In the genomic region with DNA sequence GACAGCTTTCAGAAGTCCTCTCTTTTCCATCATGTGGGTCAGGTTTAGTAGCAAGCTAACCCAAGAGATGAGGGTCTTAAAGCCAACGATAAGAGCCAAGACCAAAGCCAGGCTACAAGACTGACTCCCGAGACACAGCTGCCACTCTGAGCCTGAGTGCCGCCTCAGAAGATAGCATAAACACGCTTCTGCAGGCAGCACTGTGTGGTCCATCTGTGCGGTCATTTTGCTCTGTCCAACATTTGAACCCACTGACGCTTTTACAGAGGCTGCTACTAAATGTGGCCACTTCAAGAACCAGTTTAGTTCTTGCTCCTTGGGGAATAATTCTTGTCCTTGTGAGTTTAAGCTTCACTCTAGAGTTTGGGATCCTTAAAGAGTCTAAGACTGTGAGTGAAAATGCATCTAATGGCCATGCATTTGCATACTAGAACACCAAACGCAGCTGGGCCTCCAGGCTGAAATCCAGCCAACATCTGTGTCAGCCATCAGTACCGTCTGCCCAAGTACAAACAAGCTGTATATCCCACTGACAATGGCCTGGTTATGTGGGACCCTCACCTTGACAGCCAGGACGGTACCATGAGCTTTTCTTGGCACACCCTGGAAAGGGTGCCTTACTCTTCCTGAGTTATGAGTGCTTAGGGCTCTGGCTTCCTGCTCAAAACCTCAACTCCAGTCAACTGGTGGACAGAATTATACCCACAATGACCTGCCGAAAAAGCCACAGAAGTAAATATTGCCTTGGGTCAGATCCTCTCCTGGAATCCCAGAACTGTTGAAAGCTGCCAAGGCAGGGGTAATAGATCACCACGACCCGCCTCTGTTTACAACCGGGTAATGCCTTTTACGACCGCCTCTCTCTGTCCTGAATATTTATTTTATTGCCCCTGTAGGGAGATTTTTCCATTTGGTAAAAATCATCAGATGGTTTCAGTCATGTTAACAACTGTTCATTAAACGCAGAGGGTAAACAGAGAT, we compare ENCODE assay signal across 18 mouse cellular contexts. TPM values are rescaled to one million over a fixed set of nuclear protein-coding genes. Genes with fewer than 3 reads are reported as not detected.
DNase-seq lines count a peak whose midpoint lies in the region; ATAC-seq lines count a peak whose summit lies in the region.
"Had no signal": no experiment of that assay in that cellular context is flagged by ENCODE, and none has a peak within 500 bp of the region (broad histone marks: within the 10 kb centered on the region; RNA-seq: fewer than 3 reads in every experiment).

No protein-coding gene starts in this region.

- no peak overlapping the region for H3K9ac ChIP-seq in limb, embryonic 11.5 days (ENCODE audit: low read length)
- no peak overlapping the region for H3K9ac ChIP-seq in forebrain, embryonic 16.5 days (replicated peaks; ENCODE audit: low read depth, low read length)
- H3K9ac ChIP-seq: lung, embryonic 15.5 days; neural tube, embryonic 15.5 days had no signal

- no peak overlapping the region for H3K4me2 ChIP-seq in limb, embryonic 11.5 days (ENCODE audit: low read depth, severe bottlenecking)
- no peak overlapping the region for H3K4me2 ChIP-seq in forebrain, embryonic 16.5 days (ENCODE audit: low read length)
- H3K4me2 ChIP-seq: lung, embryonic 15.5 days; neural tube, embryonic 15.5 days had no signal

- H3K27me3 ChIP-seq in limb, embryonic 11.5 days (ENCODE audit: control insufficient read depth, insufficient read depth, low read length): peaks cover 2% of the 10 kb centered on the region; the same call in 1 of the 2 replicates
- no peaks in the 10 kb centered on the region for H3K27me3 ChIP-seq in forebrain, embryonic 16.5 days (replicated peaks; ENCODE audit: control insufficient read depth, insufficient read depth, low read length)

- peak; percentile 40 for DNase-seq in embryo, embryonic 10.5 days (ENCODE audit: low spot score)
- DNase-seq in embryo, embryonic 9.5 days (ENCODE audit: extremely low spot score): no peak
- peak; percentile 71 for DNase-seq in 3T3-L1 (ENCODE audit: low read depth, low spot score)
- DNase-seq in kidney, adult 9 months: peak; percentile 34
- DNase-seq in limb, embryonic 11.5 days (ENCODE audit: low spot score): peak; percentile 61
- DNase-seq in thymus, postnatal 4 days: no peak
- DNase-seq: retina, postnatal 1 day; thymus, postnatal 14 days had no signal

- H3K9me3 ChIP-seq in limb, embryonic 11.5 days (ENCODE audit: control insufficient read depth, low read length): no peaks in the 10 kb centered on the region
- no peaks in the 10 kb centered on the region for H3K9me3 ChIP-seq in forebrain, embryonic 16.5 days (ENCODE audit: control insufficient read depth, low read length)
- H3K9me3 ChIP-seq: heart, embryonic 10.5 days; lung, embryonic 15.5 days; megakaryocyte, embryonic 14.5 days; neural tube, embryonic 15.5 days had no signal

- peaks cover 18% of the 10 kb centered on the region for H3K4me1 ChIP-seq in limb, embryonic 11.5 days (ENCODE audit: control insufficient read depth, insufficient read depth, low read length)
- no peaks in the 10 kb centered on the region for H3K4me1 ChIP-seq in forebrain, embryonic 16.5 days (replicated peaks; ENCODE audit: control insufficient read depth, insufficient read depth, low read length)
- H3K4me1 ChIP-seq: heart, embryonic 10.5 days; megakaryocyte, embryonic 14.5 days had no signal

- H3K27ac ChIP-seq in limb, embryonic 11.5 days (replicated peaks; ENCODE audit: low read depth, low read length): no peak overlapping the region
- H3K27ac ChIP-seq in forebrain, embryonic 16.5 days (ENCODE audit: low read length): no peak overlapping the region
- H3K27ac ChIP-seq: heart, embryonic 10.5 days; left cerebral cortex, adult 2 months; lung, embryonic 15.5 days; neural tube, embryonic 15.5 days had no signal

- no peaks in the 10 kb centered on the region for H3K36me3 ChIP-seq in limb, embryonic 11.5 days (ENCODE audit: control insufficient read depth, insufficient read depth, low read length)
- no peaks in the 10 kb centered on the region for H3K36me3 ChIP-seq in forebrain, embryonic 16.5 days (ENCODE audit: control insufficient read depth, insufficient read depth)
- H3K36me3 ChIP-seq: heart, embryonic 10.5 days; lung, embryonic 15.5 days; neural tube, embryonic 15.5 days had no signal

- ATAC-seq in limb, embryonic 11.5 days (ENCODE audit: insufficient number of reproducible peaks, low FRiP score, low TSS enrichment, low read depth): peak; percentile 51; the same call in 1 of the 2 replicates
- no peak for ATAC-seq in forebrain, embryonic 16.5 days
- no peak for ATAC-seq in granulocyte monocyte progenitor cell, adult 5-6 weeks (replicated peaks; ENCODE audit: poor library complexity, severe bottlenecking)
- ATAC-seq: forebrain, embryonic 14.5 days; hindbrain, embryonic 16.5 days had no signal

- no peak overlapping the region for H3K4me3 ChIP-seq in limb, embryonic 11.5 days (ENCODE audit: low read depth, low read length)
- H3K4me3 ChIP-seq in forebrain, embryonic 16.5 days (replicated peaks; ENCODE audit: low read length): no peak overlapping the region
- H3K4me3 ChIP-seq: heart, embryonic 10.5 days; left cerebral cortex, adult 2 months; lung, embryonic 15.5 days; megakaryocyte, embryonic 14.5 days; neural tube, embryonic 15.5 days had no signal

- 21% methylated on average over 16 of the region's 16 CpGs for WGBS in limb, embryonic 11.5 days
- 84% methylated on average over 16 of the region's 16 CpGs for WGBS in forebrain, embryonic 16.5 days

RNA-seq across cellular contexts. Expression of gene Cxcl12, which starts 8.3 kb away (rescaled TPM):
- polyA plus RNA-seq in limb, embryonic 11.5 days (2014; fragmentation: Nextera tagmentation; extraction: Ambion mirVana): 81.6 and 86.0 TPM in 2 replicates
- 55.6 and 89.6 TPM in 2 replicates for polyA plus RNA-seq in forebrain, embryonic 16.5 days (2015; fragmentation: Nextera tagmentation; extraction: Ambion mirVana)
- total RNA-seq in granulocyte monocyte progenitor cell, adult 5-6 weeks (2014; fragmentation: Nextera tagmentation): not detected in 2 replicates
- not detected in 2 replicates for total RNA-seq in granulocyte monocyte progenitor cell, adult 5-6 weeks (2017)
- total RNA-seq: monocyte, adult 5-6 weeks had no signal

Comparison
In these comparisons a context has a peak if more than half of its experiments do, and no peak if none do; other contexts are left out.
1. DNase-seq: peak in embryo, embryonic 10.5 days (single experiment), 3T3-L1 (single experiment), kidney, adult 9 months (single experiment) and limb, embryonic 11.5 days (single experiment); none in embryo, embryonic 9.5 days (single experiment) and thymus, postnatal 4 days (single experiment).